Mouse (Mus musculus) neural tube, embryonic 15.5 days (tissue): Measurements from ENCODE around the gene Fn1. TPM values are rescaled to one million over a fixed set of nuclear protein-coding genes. Genes with fewer than 3 reads are reported as not detected.

ENCODE experiments used
- ATAC-seq: fragments of 200-750 bp; cut with Nextera tagmentation; 2 replicates; pipeline ENCODE4 v1.8.0; 2017; ENCODE audit warnings: mild to moderate bottlenecking, moderate TSS enrichment, moderate library complexity; ENCODE audit not compliant: low FRiP score
- H3K27ac ChIP-seq: fragments of 300-500 bp; sonication (generic); replicated peaks from 2 replicates; pipeline ENCODE4 v1.5.1; 2015; ENCODE audit warnings: mild to moderate bottlenecking, inconsistent platforms
- H3K27me3 ChIP-seq: fragments of 300-500 bp; sonication (generic); replicated peaks from 2 replicates; pipeline ENCODE4 v1.6.1; 2015; ENCODE audit warnings: inconsistent platforms
- H3K36me3 ChIP-seq: fragments of 300-500 bp; sonication (generic); 2 replicates; pipeline ENCODE4 v1.6.1; 2015; ENCODE audit warnings: inconsistent platforms
- H3K4me1 ChIP-seq: fragments of 300-500 bp; sonication (generic); 2 replicates; pipeline ENCODE4 v1.6.1; 2015; ENCODE audit warnings: inconsistent platforms
- H3K4me2 ChIP-seq: fragments of 300-500 bp; sonication (generic); 2 replicates; pipeline ENCODE4 v1.6.1; 2015; ENCODE audit warnings: inconsistent platforms, mild to moderate bottlenecking, moderate library complexity
- H3K4me3 ChIP-seq: fragments of 300-500 bp; sonication (generic); replicated peaks from 2 replicates; pipeline ENCODE4 v1.5.1; 2015; ENCODE audit warnings: mild to moderate bottlenecking, inconsistent platforms
- H3K9ac ChIP-seq: fragments of 300-500 bp; sonication (generic); replicated peaks from 2 replicates; pipeline ENCODE4 v1.6.1; 2015; ENCODE audit warnings: mild to moderate bottlenecking, inconsistent platforms
- H3K9me3 ChIP-seq: fragments of 300-500 bp; sonication (generic); replicated peaks from 2 replicates; pipeline ENCODE4 v1.6.1; 2016; ENCODE audit warnings: inconsistent platforms
- WGBS: fragments of 180-500 bp; shearing (Covaris S2); methylation state at CpG from one replicate; pipeline ENCODE4 v1.1.7; 2015; ENCODE audit warnings: mixed read lengths; 5-methylcytosine and 5-hydroxymethylcytosine counted together
- polyA plus RNA-seq: library from polyadenylated mRNA; unstranded; fragments of >200 nt; fragmentation: Nextera tagmentation; extraction: Ambion mirVana; gene quantifications from 2 replicates; pipeline ENCODE4 v1.2.1, GENCODE M21; 2015

Fn1 gene
- polyA plus RNA-seq, 1 experiment from 2014 or later = 27.1 TPM

GRCm38 (mm10) chr1:71564291-71564690, 88.7 kb downstream of the Fn1 start:
- Histone ChIP-seq H3K4me2 (no peak overlapping the region), H3K9ac (no peak overlapping the region), H3K36me3 (peaks cover 73% of the 10 kb centered on the region), H3K27ac (no peak overlapping the region), H3K27me3 (no peaks in the 10 kb centered on the region), H3K4me3 (no peak overlapping the region), H3K4me1 (no peaks in the 10 kb centered on the region), H3K9me3 (no peaks in the 10 kb centered on the region)
- WGBS = 95% methylated on average over 7 of the region's 7 CpGs
- no peak for ATAC-seq

DNA sequence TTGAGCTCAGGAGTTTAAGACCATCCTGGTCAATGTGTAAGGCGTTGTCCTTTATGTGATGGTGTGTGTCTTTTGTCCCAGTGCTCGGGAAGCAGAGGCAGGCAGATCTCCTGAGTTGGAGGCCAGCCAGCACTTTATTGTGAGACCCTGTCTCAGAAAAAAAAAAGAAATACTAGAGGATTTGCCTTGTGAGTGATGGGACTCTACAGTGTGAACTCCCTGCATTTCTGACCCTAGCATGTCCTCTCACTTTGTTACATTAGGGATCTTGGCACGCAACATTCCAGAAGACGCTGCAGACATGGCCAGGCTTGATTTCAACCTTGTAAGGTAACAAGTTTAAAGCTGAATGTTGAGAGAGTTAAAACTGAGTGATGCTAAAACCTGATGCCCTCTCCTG, 92.4 kb downstream of the Fn1 start:
- Histone ChIP-seq H3K9ac (no peak overlapping the region), H3K4me1 (peaks cover 15% of the 10 kb centered on the region), H3K9me3 (no peaks in the 10 kb centered on the region), H3K36me3 (peaks cover 43% of the 10 kb centered on the region), H3K4me2 (no peak overlapping the region), H3K27ac (no peak overlapping the region), H3K4me3 (no peak overlapping the region), H3K27me3 (no peaks in the 10 kb centered on the region)
- no peak for ATAC-seq
- 97% methylated on average over 4 of the region's 4 CpGs for WGBS

DNA sequence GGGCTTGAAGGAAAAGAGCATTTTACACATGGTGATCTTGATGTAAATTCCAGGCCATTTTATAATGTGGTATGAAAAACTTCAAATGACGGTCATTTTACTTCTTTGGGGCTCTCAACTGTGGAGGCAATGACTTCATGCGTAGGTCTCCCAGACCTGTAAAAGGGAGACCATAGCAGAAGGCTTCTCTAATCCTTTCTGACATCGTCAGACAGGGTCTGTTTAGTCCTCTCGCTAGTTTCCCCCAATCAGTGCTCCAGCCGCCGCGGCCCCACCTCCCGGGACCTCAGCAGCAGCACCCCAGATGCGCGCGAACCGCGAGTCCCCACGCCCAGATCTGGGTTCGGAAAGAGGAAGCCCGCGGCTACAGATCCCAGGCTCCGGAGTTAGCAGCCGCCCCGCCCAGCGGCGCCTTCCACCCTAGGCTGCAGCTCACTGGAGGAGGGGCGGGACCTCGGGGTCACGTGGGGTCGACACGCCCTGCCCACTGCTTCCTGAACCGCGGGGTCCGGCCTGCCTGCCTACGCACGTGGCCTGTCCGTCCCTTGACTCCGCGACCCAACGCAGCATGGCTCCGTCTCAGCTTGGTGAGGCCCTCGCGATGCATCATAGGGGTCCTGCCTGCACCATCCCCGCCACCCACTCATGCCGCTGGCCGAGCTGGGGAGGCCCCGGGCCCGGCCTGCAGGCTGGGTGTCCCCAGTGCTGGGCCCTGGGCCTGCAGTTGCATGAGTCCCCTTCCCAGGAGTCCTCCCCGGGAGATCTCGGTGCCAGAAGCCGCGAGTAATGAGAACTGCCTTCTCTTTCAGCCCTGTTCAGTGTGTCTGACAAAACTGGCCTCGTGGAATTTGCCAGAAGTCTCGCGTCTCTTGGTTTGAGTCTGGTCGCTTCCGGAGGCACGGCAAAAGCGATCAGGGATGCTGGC, 96.0 kb downstream of the Fn1 start, which contains the start of gene Atic:
Atic (plus strand) TSS at position 463 of the 925 bp plus-strand sequence.
- peaks cover 15% of the 10 kb centered on the region for H3K4me1 ChIP-seq
- peak; percentile 99 for ATAC-seq
- peak within 1 kb of the TSS; percentile 90 for H3K4me2 ChIP-seq
- H3K9me3 ChIP-seq = no peaks in the 10 kb centered on the region
- peaks cover 20% of the 10 kb centered on the region for H3K36me3 ChIP-seq
- peak within 1 kb of the TSS; percentile 61 for H3K4me3 ChIP-seq
- H3K27ac ChIP-seq = peak within 1 kb of the TSS; percentile 71
- under 1% methylated on average over 55 of the region's 55 CpGs for WGBS
- H3K27me3 ChIP-seq = no peaks in the 10 kb centered on the region
- peak within 1 kb of the TSS; percentile 65 for H3K9ac ChIP-seq

DNA sequence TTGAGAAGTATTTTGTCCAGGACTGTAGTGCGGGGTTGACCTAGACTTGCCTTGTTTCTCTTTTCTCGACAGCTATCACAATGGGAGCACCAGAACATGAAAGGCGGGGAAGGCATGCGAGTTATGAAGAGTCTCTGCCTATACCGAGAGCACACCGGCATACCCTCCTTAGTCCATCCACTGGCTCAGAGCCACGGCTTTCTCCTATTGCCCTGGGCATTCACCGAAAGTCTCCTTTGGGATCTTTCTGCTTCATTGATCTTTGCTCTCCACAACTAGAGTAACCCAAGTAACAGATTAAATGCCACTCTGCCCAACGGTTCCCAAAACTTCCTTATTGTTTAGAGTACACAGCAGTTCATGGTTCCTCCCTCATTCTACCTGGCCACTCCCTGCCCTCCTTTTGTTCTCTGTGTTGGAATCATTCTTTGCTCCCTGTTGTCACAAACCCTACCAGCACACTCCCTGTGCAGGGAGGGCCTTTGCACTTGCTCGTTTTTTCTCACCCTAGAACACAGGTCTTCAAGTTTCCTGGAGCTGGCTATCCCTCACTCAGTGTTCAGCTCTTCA, 102.3 kb downstream of the Fn1 start:
- 85% methylated on average over 10 of the region's 10 CpGs for WGBS
- H3K36me3 ChIP-seq = no peaks in the 10 kb centered on the region
- H3K4me1 ChIP-seq = no peaks in the 10 kb centered on the region
- no peak overlapping the region for H3K9ac ChIP-seq
- no peak overlapping the region for H3K4me2 ChIP-seq
- no peaks in the 10 kb centered on the region for H3K27me3 ChIP-seq
- H3K9me3 ChIP-seq = no peaks in the 10 kb centered on the region
- no peak for ATAC-seq
- H3K4me3 ChIP-seq = no peak overlapping the region
- no peak overlapping the region for H3K27ac ChIP-seq

- Histone ChIP-seq H3K9ac (no peak overlapping the region), H3K27me3 (no peaks in the 10 kb centered on the region), H3K36me3 (no peaks in the 10 kb centered on the region), H3K27ac (no peak overlapping the region), H3K9me3 (no peaks in the 10 kb centered on the region), H3K4me1 (no peaks in the 10 kb centered on the region), H3K4me3 (no peak overlapping the region), H3K4me2 (no peak overlapping the region)
- 74% methylated on average over 3 of the region's 3 CpGs for WGBS
- no peak for ATAC-seq
These were observed 112.6 kb downstream of the Fn1 start for GRCm38 (mm10) chr1:71540437-71540836.

DNA sequence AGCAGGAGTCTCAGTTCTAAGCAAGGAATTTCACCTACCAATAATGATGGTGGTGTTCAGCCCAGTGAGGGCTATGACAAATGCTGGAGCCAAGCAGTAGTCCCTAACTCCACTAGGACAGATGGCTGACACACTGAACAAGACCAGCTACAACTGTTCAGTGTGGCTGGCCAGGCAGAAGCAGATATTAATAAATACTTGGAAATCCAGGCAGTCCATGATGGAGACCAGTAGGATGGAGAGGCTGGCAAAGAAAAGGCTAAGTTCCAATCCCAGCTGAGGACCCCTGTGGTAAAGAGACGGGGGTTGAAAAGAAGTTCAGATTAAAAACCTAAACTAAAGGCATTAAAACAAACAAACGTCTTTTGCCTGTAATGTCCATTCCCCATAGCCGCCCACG, 113.4 kb downstream of the Fn1 start:
- no peaks in the 10 kb centered on the region for H3K27me3 ChIP-seq
- no peaks in the 10 kb centered on the region for H3K9me3 ChIP-seq
- no peaks in the 10 kb centered on the region for H3K36me3 ChIP-seq
- no peaks in the 10 kb centered on the region for H3K4me1 ChIP-seq
- no peak overlapping the region for H3K9ac ChIP-seq
- H3K27ac ChIP-seq = no peak overlapping the region
- 95% methylated on average over 4 of the region's 4 CpGs for WGBS
- no peak for ATAC-seq
- H3K4me3 ChIP-seq = no peak overlapping the region
- H3K4me2 ChIP-seq = no peak overlapping the region

Other genes with a start within 250 kb of the Fn1 start
- 0.06 and 0.12 TPM in 2 replicates for gene Abca12, start 238.3 kb downstream of the Fn1 start, polyA plus RNA-seq
- 34.1 and 53.4 TPM in 2 replicates for gene Atic, start 96.0 kb downstream of the Fn1 start, polyA plus RNA-seq